Mouse (Mus musculus): ENCODE results near the gene Arhgap25. TPM values are rescaled to one million over a fixed set of nuclear protein-coding genes. Genes with fewer than 3 reads are reported as not detected.

Arhgap25 gene
- polyA plus RNA-seq, 1 experiment = 0.09 TPM

DNA sequence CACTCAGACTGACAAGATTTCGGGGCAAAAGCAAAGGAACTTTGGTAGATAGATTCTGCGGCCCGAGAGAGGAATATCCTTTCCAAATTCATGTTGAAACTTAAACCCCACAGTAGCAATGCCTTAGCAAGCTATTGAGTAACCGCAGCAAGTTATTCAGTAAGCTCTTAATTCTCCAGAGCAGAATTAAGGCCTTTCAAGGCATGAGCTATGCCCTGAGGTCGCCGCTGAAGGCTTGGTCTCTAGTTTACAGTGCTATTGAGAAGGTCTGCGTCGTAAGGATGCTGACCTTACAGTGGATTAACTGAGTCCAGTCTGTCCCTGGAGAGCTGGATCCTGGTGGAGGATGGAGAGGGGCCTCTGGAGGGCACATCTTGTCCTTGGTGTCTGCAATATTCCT lies 12.5 kb downstream of the Arhgap25 start:
- TF ChIP-seq GATA1 (IDR thresholded peaks at IDR 0.05; ENCODE audit: low read length) = no peak

DNA sequence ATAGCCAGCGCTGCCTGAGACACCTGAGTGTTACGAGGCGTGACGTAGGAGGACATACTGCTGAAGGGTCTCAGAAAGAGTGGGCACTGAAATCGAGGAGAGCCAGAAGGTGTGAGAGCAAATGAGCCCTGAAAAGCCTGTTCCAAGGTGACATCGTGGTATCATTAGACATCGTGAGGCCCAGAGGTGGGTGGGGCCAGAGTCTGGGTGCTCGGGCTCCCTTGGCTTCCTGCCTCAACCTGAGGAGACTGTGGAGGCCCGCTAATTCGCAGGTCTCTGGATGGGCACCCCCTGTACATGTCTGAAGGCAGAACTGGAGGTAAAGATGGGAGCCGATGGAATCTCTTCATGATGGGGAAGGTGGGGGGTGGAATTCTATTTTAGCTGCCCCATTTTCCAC lies 13.2 kb downstream of the Arhgap25 start:
- no peak for TF ChIP-seq GATA1 (IDR thresholded peaks at IDR 0.05; ENCODE audit: low read length)

DNA sequence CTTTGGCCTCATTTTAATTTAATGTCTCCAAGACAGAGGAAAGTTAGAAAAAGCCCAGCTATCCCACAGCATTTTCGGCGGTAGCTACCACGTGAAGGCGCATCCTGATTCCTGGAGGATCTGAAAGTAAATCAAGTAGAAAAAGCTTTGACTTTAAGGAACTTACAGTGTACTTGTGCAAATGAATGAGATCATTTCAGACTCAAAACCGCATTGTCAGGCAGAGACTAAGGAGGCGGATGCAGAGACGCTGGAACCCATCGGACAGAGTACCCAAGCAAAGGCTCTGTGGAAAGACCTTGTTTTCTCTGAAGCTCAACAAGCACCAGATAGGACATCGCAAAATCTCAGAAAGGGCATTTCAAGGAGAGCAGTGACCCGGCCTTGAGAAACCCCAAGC lies 14.4 kb downstream of the Arhgap25 start:
- no peak for TF ChIP-seq GATA1 (IDR thresholded peaks at IDR 0.05; ENCODE audit: low read length)

DNA sequence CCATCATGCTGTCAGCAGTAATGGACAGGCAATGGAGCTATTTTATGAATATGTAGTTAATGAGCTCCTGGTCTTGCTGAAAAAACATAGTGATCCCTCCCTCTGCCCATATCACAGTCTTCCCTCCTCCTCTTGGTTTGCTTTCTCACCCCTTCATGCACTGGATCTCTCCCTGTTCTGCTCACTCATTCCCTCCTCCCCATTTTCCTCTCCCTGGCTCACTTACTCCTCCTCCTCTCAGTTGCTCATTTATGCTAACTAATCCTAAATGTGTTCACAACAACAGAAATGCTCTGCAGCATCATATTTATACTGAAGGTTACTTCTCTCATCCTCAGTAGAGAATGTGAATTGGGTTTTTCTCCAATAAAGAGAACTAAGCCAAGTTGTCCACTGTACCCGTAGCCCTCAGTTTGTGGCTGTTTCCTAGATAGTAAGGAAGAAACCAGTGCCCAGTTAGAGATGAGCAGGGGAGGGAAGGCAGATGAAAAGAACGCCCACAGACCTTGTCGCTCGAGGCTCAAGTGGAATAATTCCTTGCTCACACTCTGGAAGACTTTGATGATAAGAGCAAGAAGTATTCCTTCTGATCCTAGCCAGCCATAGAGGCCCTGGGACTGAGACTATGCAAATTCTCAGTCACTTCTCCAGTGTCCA lies 15.2 kb downstream of the Arhgap25 start:
- TF ChIP-seq GATA1 (IDR thresholded peaks at IDR 0.05; ENCODE audit: low read length) = no peak

DNA sequence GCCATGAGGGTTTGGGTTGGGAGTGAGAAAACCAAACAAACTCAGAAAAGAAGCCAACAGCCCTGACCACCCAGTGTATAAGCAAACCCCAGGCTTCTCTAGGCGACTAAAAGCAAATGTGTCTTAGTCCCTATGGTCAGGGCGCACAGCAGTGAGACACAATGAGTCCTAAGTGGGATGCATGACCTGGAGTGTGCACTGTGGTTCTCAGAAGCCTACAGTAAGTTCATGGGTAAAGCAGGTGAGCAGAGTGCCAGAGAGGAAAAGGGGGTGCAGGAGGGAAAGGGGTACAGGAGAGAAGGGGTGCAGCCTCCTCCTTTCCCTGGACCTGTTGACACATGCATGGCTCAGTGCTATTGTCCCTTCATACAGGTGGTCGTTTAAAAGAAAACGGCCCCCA lies 18.7 kb downstream of the Arhgap25 start:
- TF ChIP-seq GATA1 (IDR thresholded peaks at IDR 0.05; ENCODE audit: low read length) = no peak

DNA sequence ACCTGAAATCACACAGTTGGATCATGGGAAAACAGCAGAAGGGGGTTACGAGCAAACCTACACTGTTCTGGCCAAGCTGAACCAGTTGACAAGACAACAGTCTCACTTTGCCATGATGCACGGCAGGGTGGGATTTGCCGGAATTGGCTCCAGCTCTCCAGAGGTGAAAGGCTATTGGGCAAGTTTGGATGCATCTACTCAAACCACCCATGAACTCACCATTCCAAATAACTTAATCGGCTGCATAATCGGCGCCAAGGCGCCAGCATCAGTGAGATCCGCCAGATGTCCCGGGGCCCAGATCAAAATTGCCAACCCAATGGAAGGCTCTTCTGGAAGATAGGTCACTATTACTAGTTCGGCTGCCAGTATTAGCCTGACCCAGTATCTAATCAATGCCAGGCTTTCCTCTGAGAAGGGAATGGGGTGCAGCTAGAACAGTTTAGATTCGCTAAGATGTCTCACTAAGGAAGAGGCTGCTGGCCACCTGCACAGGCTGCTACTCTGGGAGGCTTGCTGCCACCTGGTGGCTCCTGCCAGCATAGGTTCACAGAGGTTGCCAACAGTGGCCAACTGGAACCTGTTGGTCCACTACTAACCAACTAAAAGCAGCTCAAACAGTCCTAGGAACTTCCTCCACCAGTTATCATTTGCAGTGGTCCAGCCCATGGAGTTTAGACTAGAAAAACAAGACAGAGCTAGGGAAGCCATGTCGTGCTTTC lies 19.9 kb downstream of the Arhgap25 start:
- TF ChIP-seq GATA1 (IDR thresholded peaks at IDR 0.05; ENCODE audit: low read length) = no peak

DNA sequence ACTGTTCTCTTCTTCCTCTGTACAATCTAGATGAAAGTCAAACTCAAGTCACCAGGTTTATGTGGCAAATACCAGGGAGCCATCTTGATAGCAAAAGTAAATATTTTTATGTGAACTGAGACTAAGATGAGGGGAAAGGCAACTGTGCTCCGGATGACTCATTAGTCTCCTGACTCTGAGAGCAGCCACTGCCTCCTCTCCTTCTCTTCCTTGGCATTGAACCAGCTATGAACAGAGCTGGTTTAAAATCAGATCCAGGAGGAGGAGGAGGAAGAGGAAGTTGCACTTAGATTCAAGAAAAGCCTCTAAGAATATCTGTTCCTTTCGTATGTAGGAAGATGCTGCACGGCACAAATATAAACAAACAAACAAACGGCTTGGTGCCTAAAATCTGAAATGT lies 22.1 kb downstream of the Arhgap25 start:
- no peak for TF ChIP-seq GATA1 (IDR thresholded peaks at IDR 0.05; ENCODE audit: low read length)

DNA sequence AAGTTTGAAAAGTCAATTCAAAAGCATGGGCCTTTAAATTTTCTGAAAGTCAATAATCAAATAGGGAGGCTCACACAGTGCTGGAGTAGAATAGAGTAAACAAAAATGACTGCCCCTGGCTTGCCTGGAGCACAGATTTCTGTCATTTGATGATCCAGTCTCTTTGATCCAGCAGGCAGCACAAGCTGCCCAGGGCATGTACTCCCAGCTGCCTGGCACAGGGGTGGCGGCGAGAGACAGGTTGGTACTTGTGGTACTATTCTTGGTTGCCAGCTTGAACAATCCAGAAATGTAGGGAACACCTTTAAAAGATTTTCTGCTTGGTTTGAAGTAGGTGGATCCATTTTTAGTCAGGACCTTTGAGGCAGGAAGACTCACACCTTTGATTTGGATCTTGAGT lies 23.3 kb downstream of the Arhgap25 start:
- TF ChIP-seq GATA1 (IDR thresholded peaks at IDR 0.05; ENCODE audit: low read length) = no peak

DNA sequence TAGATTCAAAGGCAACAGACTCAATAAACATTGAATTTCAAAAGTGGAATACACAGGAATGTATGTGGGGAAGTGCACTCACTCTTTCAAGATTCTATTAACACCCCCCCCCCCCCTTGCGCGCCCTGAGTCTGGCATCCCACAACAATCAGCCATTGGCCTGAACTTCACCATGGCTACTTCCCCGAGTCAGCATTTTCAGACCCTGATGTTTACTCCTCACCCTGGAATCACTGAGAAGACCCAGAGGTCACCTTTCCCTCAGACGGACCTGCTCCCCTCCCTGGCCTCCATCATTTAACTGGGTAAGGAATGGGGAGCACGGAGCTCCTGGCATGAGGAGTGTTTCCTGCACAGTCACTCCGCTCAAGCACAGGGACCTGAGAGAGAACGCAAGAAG lies 28.2 kb downstream of the Arhgap25 start:
- TF ChIP-seq GATA1 (IDR thresholded peaks at IDR 0.05; ENCODE audit: low read length) = no peak

DNA sequence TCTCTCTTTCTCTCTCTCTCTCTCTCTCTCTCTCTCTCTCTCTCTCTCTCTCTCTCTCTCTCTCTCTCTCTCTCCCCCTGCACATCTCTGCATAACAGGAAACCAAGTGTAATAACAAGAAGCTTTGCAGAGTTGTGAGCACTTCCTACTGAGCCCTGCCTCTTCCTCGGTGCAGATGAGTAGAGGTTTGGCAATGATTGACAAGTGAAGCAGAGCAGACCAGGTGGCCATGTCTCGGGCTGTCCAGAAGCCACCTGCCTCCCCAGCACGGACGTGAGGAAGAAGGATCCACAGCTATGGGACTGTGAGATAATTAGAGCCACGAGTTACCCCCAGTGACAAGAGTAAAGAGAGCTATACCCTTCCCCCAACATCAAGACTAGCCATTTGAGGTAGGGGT lies 29.1 kb downstream of the Arhgap25 start:
- no peak for TF ChIP-seq GATA1 (IDR thresholded peaks at IDR 0.05; ENCODE audit: low read length)

DNA sequence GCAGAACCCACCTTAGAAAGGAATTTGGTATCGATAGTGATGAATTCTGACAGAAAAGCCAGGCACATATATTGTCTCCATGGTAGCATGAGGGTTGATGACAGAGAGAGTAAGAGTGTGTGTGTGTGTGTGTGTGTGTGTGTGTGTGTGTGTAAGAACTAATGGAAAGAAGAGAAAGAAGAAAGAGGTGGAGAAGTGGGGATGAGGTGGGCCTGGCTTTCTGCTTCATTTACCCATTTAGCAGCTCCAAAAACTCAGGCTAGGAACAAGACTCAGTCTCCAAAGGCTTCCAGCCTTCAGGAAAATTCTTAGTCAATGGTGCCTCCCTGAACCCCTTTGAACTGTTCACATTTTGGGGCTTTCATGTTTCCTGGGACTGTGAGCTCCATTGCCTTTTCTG lies 29.5 kb downstream of the Arhgap25 start:
- no peak for TF ChIP-seq GATA1 (IDR thresholded peaks at IDR 0.05; ENCODE audit: low read length)

DNA sequence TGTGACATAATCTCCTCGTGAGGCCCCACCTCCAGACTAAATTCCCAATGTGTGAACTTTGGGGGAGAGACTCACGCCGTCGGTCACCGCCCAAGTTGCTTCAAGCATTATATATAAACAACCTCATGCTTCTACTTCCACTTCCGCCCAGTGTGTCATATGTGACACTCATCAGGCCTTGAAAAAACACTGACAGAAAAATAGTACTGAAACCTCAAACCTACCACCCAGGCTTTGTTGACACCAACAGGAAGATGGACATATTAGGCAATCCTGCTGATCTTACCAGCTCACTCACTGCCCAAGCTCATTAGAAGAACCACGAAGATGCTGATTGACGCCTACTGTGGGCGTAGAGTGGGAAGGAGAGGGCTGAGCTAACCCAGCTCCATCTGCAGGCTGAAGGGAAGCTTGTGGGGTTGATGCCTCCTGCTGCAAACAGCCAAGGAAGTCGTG lies 30.2 kb downstream of the Arhgap25 start:
- TF ChIP-seq GATA1 (IDR thresholded peaks at IDR 0.05; ENCODE audit: low read length) = no peak

DNA sequence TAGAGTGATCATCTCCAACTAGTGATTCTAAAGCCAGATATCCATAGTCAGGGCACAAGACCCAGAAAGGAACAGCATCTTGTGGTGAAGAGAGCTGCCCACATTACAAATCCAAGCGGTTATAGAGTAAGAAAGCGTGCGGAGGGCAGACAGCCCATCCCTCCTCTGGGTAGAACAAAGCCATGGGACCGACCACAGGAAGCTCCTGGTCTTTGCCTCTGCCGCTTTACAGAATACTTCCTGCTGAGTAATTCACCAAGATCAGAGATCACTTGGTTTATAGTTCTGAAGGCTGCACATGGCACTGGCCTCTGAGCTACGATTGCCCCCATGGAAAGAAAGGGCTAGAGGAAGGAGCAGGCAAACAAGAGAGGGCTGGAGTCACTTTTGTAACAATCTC lies 30.6 kb downstream of the Arhgap25 start:
- no peak for TF ChIP-seq GATA1 (IDR thresholded peaks at IDR 0.05; ENCODE audit: low read length)

DNA sequence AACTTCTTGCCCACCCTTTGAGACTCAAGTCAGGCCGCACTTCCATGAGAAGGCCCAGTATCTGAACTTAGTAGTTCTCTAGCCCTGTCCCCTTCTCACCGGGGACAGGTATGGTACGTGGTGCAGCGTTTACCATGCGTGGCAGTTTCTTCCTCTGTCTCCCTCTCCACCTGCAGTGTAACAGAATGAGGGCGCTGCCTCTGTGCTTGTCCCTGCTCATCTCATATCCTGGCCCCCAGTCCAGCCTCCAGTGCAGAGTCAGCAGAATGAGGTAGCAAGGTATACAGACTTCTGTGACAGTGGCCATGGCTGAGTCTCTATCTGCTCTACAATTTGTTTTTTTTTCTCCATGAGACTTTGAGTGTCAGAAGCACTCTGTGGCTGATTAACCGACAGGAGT lies 32.4 kb downstream of the Arhgap25 start:
- no peak for TF ChIP-seq GATA1 (IDR thresholded peaks at IDR 0.05; ENCODE audit: low read length)

DNA sequence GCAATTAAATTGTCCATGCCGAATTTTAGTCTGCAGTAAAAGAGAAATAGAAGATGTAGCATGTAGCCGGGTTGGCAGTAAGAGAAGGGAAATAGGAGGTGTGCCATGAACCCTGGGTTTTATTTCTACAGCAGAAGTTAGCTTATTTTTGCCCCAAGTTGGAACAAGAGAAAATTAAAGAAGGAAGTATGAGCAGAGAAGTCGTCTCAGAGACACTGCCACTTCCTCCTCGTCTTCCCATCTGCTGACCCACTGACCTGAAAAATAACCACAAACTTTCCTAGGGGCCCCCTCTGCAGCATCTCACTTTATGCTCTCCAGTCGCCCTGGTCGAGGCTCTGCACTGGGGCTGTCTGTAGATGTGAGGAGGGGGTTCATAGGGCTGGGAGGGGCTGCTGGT lies 33.3 kb downstream of the Arhgap25 start:
- TF ChIP-seq GATA1 (IDR thresholded peaks at IDR 0.05; ENCODE audit: low read length) = no peak

DNA sequence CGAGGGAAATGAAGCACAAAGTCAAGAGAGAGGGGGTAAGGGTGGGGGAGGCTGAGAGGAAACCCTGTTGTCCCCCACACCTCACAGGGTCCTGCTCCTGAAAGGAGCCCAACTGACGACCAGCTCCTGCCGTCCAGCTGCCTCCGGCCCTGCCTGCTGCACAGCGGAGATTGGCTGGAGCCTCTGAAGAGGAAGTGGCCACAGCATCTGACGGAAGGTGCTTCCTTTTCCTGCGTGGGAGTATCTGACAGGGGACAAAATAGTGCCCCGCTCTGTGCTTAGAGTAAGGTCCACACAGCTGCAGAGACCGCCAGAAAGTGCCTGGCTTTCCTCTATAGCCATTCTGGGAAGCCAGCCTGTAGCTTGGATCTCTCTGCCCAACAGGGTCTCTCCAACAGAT lies 36.9 kb downstream of the Arhgap25 start:
- no peak for TF ChIP-seq GATA1 (IDR thresholded peaks at IDR 0.05; ENCODE audit: low read length)

DNA sequence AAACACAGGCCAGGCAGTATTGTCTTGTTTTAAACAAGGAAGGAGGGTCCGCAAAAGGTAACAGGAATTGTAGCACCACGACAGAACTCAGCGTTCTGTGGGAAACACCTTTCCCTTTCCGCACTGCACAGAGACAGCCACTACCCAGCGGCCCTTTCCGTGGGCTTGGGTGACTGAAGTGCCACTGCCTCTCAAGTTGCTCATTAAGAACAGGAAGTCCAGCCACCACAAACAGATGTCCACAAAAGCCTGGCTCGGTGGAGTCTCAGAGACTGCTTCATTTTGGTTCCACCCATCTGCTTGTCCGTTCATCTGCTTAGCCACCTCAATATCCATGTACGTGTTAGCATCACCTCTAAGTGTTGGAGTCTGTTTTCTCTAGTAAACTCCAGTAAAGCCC lies 38.7 kb downstream of the Arhgap25 start:
- TF ChIP-seq GATA1 (IDR thresholded peaks at IDR 0.05; ENCODE audit: low read length) = no peak

Measured in G1E-ER4 (cell line).